Mouse (Mus musculus) monocyte, adult 2 months (primary cell): Measurements from ENCODE around the gene Muc20.

Experiments used
- DNase-seq, 2 experiments: peaks; one replicate each; pipeline ENCODE4 v3.0.0; 2022; ENCODE audit warnings: low spot score in 2 of 2, low read depth in 1 of 2

The Muc20 gene

GRCm38 (mm10) chr16:32797426-32797689, at the start of gene Muc20:
TSS of gene Muc20 (minus strand) at chr16:32797435.
- DNase-seq, result no peak

- DNase-seq, result no peak
Observed at GRCm38 (mm10) chr16:32831501-32831900, 34.3 kb upstream of the Muc20 start.

- no peak for DNase-seq
Observed at GRCm38 (mm10) chr16:32829104-32829503, 31.9 kb upstream of the Muc20 start.

- no peak for DNase-seq
Observed at GRCm38 (mm10) chr16:32826521-32826920, 29.3 kb upstream of the Muc20 start.

- no peak for DNase-seq
Observed at GRCm38 (mm10) chr16:32825380-32825779, 28.1 kb upstream of the Muc20 start.

DNA sequence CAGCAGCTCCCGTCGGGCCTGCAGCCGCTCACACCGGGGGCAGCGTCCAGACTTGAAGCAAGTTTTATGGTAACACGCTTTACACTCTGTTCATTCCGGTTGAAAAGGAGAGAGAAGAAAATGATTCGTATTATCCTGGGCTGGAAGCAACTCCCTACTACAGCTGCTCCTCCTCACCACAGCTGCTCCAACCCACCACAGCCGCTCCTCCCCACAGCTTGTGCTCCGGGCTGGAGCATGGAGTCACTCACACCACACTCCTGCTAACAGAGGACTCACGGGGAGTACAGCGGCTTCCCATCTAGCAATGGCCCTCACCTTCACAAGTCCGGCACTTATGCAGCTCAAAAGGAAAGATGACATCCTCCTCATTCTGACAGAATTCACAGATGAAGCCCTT, 26.8 kb upstream of the Muc20 start:
- no peak for DNase-seq

DNA sequence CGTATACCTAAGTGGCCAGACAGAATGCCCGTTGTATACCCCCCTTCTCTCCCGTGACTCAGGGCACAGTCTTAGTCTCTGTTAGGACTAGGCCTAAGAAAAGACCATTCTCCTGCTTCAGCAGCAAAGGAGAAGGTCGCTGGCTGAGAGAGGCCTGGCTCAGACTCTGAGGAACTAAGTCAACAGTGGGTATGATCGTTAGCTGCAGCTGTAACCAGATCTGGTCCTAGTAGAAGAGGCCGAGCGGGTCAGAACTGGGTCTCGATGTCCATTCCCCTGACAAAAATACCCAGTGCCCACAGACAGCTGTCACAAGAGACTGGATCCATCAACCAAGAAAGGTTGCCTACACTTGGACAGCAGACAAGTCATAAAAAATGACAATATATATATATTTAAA, 26.3 kb upstream of the Muc20 start:
- no peak for DNase-seq

DNA sequence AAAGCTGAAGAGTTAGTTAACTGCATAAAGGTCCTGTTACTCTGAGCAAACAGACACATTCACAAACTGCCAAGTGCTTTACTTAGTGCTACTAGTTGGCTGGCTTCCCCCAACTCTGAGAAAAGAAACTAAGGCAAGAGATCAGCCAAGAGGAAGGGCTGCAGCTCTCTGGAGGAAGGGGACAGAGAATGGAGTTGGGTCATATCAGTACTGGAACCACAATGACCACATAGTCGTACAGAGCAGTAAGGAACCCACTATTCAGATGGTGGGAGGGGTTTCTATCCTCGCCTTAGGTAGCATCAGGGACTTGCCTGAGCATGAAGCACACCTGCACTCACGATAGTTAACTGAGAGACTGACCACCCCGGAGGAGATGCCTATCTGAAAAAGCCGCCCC, 25.6 kb upstream of the Muc20 start:
- DNase-seq, result no peak

DNA sequence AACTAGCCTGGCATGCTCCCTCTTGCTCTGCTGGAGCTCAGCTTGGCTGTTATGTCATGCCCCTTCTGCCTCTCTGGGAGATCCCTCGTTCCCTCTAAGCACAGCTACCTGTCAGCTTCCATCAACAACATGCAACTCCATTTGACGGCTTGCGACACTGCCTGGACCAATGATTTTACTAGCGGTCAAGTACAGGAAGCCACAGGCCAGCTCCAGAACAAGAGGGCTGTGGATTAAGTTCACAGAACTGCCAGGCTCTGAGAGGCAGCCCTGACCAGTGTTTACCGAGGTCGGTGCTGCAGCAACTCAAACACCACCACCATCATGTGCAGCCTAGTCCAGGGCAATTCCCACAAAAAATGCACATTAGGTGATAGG, 25.2 kb upstream of the Muc20 start:
- no peak for DNase-seq

- DNase-seq, result no peak
Observed at GRCm38 (mm10) chr16:32821772-32822449, 24.7 kb upstream of the Muc20 start.

- no peak for DNase-seq
Observed at GRCm38 (mm10) chr16:32818441-32818840, 21.2 kb upstream of the Muc20 start.

DNA sequence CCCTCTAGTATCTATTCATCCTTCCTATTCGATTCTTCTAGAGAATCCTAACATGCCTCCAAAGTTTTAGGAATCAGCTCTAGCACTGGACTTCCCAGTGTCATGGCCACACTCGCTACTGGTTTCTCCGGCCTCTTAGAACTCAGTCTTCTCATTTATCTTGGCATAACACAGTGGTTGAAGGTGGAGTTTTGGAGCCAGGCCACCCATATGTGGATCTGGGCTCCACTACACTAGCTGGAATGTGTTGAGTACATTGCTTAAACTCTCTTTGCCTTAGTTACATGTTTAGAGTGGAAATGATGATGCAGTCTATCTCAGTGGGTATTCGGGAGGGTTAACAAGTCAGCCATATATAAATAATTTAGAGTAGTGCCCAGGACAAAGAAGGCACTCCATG, 20.8 kb upstream of the Muc20 start:
- DNase-seq, result no peak

- no peak for DNase-seq
Observed at GRCm38 (mm10) chr16:32815160-32815605, 17.9 kb upstream of the Muc20 start.

GRCm38 (mm10) chr16:32814539-32814938, 17.3 kb upstream of the Muc20 start:
- DNase-seq, result no peak

DNA sequence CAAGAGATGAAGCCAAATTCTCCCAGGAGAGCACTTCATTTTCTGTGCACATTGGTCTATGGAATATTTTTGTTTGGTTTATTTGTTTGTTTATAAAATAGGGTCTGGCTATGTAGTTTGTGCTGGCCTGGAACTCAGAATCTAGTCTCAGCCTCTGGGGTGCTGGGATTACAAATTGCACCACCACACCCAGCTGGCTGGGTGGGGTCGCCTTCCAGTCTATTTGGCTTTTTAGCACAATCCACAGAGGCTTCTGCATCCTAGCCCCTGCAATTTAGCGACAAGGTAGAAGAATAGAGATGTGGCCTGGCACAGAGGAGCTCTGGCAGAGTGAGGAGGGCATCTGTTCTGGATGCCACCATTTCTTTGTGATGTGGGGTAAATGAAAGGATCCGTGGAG, 16.5 kb upstream of the Muc20 start:
- no peak for DNase-seq

GRCm38 (mm10) chr16:32813362-32813761, 16.1 kb upstream of the Muc20 start:
- DNase-seq, result no peak

DNA sequence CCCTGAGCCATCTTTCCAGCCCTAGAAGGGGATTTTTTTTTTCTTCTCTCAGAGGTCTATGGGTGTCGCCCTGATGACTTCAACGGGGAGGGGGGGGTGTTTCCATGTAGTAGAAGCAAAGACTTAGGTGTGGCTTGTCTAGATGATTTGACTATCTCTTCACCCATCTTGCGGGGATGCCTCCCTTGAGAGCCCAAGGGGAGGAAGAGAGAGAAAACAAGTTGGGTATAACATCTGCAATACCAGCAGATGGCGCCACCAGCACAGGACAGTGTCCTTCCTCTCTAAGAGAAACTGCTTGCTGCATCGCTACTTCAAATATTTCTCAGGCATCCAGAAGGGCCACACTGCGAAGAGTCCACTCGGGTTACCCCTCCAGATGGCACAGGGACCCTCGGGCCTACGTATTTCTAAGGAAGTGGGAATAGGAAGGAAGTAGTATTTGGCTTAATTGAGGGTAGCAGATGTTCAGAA, 15.7 kb upstream of the Muc20 start:
- peak; percentile 53 to 69 for DNase-seq

DNA sequence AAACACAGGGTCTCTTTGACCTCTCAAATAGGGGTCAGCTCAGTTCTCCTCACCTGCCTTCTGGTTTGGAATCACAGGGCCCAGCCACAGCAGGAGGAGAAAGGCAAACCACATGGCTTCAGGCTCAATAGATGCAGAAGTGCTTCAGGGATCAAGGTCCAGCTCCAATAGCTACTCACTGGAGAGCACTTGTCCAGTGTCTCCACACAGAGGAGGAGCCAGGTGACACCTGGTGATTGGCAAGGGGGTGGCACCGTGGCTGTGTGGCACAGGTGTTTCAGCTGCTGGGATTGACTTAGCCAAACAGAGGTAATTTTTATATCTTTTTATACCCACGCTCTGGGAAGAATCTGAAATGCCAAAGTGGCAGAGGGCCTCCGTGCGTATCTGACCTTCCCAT, 13.1 kb upstream of the Muc20 start, which contains the start of gene Smbd1:
Gene Smbd1 (minus strand): TSS at position 157 of the 400 bp plus-strand sequence.
- DNase-seq, result no peak

GRCm38 (mm10) chr16:32807408-32808185, 10.4 kb upstream of the Muc20 start:
- no peak for DNase-seq

DNA sequence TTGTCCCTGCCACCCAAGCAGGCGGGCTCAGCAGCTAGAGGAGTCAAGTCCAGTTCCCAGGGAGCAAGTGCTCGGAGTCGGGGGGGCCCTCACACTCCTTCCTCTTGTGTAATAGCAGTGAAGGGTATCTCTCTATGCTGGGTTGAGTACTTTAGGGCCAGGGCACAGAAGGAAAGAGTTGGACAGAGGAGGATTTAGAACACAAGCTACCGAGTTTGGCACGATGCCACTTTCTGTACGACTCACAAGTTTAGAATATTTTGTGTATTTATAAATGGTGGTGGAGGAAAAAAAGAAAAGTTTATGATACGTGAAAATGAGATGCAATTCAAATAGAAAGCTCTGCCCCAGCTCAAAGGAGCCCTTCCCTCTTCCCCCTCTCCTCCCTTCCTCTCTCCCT, 7.9 kb upstream of the Muc20 start:
- no peak for DNase-seq

DNA sequence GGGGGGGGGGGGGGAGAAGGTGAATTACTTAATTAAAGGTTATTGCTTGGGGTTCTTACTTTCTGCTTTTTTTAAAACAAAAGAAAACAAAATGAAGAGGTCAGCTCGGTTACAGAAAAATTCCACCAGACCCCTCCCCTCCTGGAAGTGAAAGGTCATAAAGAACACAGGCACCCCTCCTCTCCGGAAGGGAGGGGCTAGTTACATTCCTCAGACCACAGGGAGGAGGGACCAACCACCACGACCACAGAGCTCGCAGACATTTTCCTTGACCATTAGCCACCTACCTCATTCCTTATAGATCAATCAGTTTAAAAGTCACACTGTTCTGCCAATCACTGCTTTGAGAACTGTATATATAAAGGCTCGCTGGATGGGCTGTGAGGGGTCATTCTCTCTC, 6.7 kb upstream of the Muc20 start:
- DNase-seq, result no peak

DNA sequence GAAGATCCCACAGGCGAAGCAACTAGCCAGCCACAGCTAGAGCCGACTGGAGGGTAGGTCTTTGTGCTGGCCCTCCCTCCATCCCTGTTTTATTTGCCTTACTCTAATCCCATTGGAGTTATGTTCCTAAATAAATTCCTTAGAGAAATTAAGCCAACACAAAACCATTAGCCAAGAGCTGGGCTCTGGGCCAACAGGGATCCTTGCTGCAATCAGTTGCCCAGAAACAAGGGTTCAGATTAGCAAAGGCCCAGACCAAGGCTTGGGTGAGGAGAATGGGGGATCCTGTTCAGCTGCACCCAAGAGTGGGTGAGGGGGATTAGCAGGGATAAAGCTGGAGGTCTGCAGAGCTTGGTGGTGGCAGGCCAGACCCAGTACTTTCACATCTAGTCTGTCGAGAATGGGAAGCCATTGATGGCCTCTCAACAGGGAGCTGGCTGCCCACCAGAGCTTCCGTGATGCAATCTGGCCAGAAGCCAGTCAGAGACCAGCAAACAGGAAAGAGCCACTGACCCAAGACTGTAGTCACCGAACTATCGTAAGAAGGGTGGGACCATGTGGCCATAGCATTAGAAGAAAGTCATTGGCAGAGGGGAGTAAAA, 6.1 kb upstream of the Muc20 start:
- DNase-seq, result no peak
